Mouse (Mus musculus) C2C12 (cell line): ENCODE data around the gene Dcdc2a.

Source experiments
- CTCF ChIP-seq: IDR thresholded peaks from one replicate; pipeline ENCODE4 v1.5.1; 2011; ENCODE audit not compliant: control insufficient read depth, insufficient read depth, insufficient read length
- MAX ChIP-seq: IDR thresholded peaks from one replicate; pipeline ENCODE4 v1.6.1; 2011; ENCODE audit warnings: mild to moderate bottlenecking, control low read depth
- MYOD1 ChIP-seq: IDR thresholded peaks from one replicate; pipeline ENCODE4 v1.6.1; 2011; ENCODE audit warnings: low read depth; ENCODE audit not compliant: control insufficient read depth, insufficient read length
- MYOG ChIP-seq: IDR thresholded peaks from one replicate; pipeline ENCODE4 v1.6.1; 2011; ENCODE audit not compliant: control insufficient read depth, insufficient read length; ENCODE audit errors: extremely low read depth
- USF1 ChIP-seq: IDR thresholded peaks from one replicate; pipeline ENCODE4 v1.6.1; 2011; ENCODE audit warnings: low read depth, mild to moderate bottlenecking, control low read depth, moderate library complexity

GRCm38 (mm10) chr13:25206950-25207349 is 151.1 kb downstream of the Dcdc2a start:
- TF ChIP-seq CTCF (no peak), MAX (no peak), USF1 (no peak), MYOG (no peak), MYOD1 (no peak)
